Mouse (Mus musculus): Measurements from ENCODE around the gene Actb.

- TF ChIP-seq POLR2A (IDR thresholded peaks at IDR 0.05; ENCODE audit: insufficient read depth, low read length) (no peak), EP300 (IDR thresholded peaks at IDR 0.05; ENCODE audit: insufficient read depth, low read depth, low read length) (no peak)
Measured at GRCm38 (mm10) chr5:142931241-142931745, 24.7 kb upstream of the Actb start.
